Mouse (Mus musculus): ENCODE results near the gene Olfr1126.
"Not testable (repeated sequence)": the region's sequence is repeated elsewhere in the genome, so short reads cannot be mapped to it uniquely, and the experiment has no call there.

The Olfr1126 gene

DNA sequence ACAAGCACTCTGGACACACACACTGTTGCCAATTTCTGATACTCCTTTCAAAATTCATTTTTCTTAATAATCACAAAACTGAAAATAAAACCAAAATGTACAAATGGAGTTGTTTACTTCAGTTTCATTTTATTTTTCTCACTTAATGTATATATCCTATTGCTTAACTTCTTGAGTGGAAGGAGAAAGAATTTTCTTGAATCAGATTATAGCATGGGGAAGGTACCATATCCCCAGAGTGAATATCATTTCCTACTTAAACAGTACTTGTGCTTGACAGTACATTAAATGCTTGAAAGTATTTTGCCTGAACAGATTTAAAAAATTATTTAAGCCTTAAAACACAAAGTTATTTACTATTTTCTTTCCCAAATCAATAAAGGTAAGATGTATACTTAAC, at the start of gene Olfr1126:
Olfr1126 (plus strand) TSS at position 301 of the 400 bp plus-strand sequence.
- no peak for DNase-seq (ENCODE audit: low read depth)

DNA sequence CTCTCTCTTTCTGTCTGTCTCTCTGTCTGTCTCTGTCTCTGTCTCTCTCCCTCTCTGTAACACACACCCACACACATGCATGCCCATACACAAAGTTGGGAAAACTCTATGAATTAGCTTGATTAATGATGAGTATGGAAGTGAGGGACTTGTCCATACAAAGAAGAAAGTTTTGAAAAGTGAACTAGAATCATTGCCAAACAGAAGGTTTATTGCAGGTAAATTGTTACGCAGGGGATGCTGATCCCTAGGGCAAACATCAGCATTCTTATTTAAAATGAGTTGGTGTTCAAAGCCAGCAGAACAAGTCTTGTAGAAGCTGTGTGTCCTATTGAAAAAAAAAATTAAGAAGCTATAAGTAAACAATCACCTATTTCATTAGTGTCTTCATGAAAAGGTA, 37.4 kb upstream of the Olfr1126 start, which contains the start of gene Olfr1123:
Olfr1123 (plus strand) TSS at position 301 of the 400 bp plus-strand sequence.
- no peak for DNase-seq (ENCODE audit: low read depth)

DNA sequence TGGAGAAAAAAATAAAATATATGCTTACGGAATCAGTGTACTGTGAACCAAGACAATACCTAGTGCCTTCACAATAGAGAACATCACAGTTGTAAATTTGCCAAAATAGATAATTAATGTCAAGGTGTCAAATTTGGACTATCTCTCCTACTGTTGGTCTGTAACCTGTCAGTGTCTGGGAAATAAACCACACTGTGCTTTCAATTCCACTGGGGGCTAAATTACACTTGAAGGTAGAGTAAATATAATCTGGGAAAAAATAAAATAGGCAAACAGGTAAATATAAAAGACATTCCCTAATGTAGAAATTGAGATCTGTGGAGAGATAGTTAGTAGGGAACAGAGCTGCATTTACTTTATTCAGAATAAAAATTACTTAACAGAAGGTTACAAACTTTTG, 23.8 kb upstream of the Olfr1126 start, which contains the start of gene Olfr1124:
Olfr1124 (plus strand) TSS at position 301 of the 400 bp plus-strand sequence.
- no peak for DNase-seq (ENCODE audit: low read depth)

DNA sequence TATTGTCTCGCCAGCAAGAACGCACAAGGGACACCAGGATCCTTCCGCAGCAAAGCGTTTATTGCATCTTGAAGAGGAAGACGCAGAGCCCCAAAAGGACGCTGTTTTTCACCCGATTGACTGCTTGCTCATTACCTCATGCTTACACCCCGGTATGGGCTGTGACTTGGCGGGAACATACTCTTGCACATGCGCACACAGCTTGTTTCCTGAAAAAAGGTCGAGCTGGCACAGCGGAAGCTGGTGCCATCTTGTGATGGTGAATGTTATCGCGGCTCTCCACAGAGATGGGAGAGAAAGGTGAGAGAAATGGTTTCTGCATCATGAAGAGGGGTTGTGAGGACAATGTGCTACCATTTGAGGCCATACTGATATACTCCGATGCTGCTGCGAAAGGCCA, 16.0 kb upstream of the Olfr1126 start:
- DNase-seq (ENCODE audit: low read depth) = no peak

DNA sequence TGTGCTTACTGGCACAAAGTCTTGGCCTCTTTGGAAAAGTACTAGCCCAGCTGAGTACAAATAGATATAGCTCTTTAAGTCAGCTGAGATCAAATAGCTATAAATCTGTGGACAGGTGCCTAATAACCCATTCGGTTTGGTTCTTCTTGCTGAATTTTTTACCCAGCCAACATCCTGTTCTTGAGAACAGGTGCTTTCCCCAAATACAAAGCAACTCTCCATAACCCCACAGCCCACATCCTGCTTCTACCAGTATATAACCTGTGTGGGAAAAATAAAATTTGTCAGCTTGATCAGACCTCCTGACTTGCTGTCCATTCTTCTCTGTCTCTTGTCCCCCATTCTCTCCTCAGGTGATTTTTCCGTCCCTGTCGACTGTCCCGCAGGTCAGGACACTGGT, 8.0 kb downstream of the Olfr1126 start:
- DNase-seq (ENCODE audit: low read depth) = no peak

DNA sequence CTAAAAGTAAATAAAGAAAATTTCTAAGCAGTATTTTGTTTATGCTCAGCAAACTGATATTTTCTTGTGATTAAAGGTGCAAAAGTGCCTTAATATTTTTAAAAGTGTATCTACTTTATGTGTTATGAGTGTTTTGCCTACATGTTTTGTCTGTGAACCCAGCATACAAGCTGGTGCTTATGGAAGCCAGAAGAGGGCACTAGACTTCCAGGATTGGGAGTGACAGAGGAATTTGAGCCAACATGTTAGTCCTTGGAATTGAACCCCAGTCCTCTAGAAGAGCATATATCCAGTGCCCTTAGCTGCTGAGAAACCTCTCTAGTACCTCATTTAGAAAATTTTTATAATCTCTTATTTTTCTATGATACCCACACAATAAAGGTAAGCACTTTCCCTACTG, 26.4 kb downstream of the Olfr1126 start:
- no peak for DNase-seq (ENCODE audit: low read depth)

DNA sequence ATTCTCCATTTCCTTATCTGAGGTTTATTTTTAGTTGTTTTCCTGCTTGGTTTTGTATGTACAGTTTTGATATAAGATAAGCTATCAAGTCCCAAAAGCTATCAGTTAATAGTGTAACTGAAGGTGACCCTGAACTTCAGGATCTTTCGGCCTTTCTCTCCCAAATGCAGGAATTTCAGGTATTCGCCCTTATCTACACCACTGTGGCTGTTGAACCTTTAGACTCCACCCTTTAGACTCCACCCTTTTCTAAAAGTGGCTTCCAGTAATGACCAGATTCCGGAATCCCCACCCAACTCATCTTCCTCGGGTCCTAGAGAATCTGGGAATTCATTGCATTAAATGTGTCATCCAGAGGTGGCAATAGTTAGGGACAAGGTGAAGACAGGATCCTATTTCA, 27.4 kb downstream of the Olfr1126 start:
- DNase-seq (ENCODE audit: low read depth) = no peak

DNA sequence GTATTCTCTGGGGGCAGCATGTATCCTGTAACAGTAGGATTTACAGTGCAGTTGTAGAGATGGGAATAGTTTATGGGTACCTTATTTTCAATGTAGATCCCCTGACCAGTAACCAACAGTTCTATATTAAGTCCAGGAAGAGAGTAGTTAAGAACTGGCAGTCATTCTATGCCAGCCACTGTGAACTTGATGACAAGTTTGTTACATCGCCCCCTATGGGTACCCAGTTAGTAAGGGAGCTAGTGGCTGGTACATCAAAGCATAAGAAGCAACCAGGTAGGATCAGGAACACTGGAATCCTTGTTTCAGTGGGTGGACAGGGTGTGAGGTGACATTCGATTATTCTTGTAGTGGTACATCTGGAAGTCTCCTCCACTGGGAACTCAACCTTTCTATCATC, 28.5 kb downstream of the Olfr1126 start:
- no peak for DNase-seq (ENCODE audit: low read depth)

DNA sequence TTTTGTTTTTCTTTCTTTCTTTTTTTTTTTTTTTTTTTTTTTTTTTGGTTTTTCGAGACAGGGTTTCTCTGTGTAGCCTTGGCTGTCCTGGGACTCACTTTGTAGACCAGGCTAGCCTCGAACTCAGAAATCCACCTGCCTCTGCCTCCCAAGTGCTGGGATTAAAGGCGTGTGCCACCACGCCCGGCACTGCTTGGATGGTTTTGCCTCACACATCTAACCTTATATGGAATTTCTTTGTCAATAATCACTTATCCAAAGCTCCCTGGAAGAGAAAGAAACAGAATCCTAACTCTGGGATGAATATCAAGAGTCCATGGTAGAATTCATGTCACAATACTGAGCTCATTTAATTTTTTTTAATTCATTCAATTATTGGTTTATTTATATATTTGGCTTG, 43.2 kb downstream of the Olfr1126 start, which contains the start of gene Pramel7:
Pramel7 (minus strand) TSS at position 101 of the 400 bp plus-strand sequence.
- DNase-seq (ENCODE audit: low read depth) = not testable (repeated sequence)

DNA sequence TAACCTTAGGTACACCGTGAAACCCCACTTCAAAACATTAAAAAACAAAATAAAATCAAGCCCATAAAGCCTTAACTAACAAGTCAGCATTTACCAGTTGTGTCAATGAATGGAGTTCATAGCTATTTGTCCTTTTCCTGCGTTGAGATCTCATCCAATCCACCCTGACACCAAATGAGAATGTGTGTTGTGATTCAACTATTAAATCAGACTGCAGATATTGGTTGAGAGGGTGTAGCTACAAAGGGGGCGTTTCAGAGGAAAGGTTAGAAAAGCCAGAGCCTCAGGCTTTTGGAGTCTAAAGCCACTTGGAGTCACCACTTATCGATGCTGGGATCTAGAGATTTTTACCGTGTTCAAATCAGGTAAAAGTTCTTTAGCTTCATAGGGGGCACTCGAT, 52.5 kb downstream of the Olfr1126 start, which contains the start of gene Pramel6:
Pramel6 (plus strand) TSS at position 301 of the 400 bp plus-strand sequence.
- DNase-seq (ENCODE audit: low read depth) = no peak

Data from c-Kit-positive CD71-negative TER-119-negative erythroid progenitor cells, embryonic 14.5 days (primary cell).